Mouse (Mus musculus) bone marrow, adult 2 months (tissue): ENCODE data around the gene Fahd2a.

Experiments
- CTCF ChIP-seq: fragments of 200-500 bp; IDR thresholded peaks from 2 replicates; pipeline ENCODE4 v1.5.1; 2011; ENCODE audit warnings: low read length, control low read depth; ENCODE audit not compliant: control insufficient read depth, insufficient read depth
- POLR2A ChIP-seq: fragments of 200-500 bp; IDR thresholded peaks from 2 replicates; pipeline ENCODE4 v1.6.1; 2011; ENCODE audit warnings: low read depth, mild to moderate bottlenecking, control low read depth, low read length, borderline replicate concordance; ENCODE audit not compliant: control insufficient read depth

DNA sequence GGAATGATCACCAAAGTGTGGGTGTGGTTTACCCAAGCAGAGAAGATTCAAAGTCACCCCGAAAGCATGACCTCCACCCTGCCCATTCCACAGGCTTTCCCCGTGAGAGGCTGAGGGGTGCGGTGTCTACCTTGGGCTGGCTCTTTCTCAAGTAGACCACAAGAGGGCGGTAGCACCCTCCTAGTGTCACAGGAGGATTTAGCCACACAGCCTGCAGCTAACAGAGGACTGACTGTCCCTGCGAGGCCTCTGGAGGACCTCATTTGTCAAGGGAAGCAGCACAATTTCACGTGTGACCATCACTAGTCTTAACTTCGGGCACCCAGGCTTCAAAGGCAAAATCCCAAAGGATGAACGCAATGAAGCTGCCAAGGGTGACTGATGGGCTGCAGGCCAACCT is 17.9 kb upstream of the Fahd2a start:
- no peak for TF ChIP-seq POLR2A
- TF ChIP-seq CTCF = peak; percentile 84
